Mouse (Mus musculus) heart, adult 2 months (tissue): ENCODE measurements around the gene Slc25a11.

ENCODE experiments used
- CTCF ChIP-seq: fragments of 200-600 bp; IDR thresholded peaks from 2 replicates; pipeline ENCODE4 v1.8.1; 2022; ENCODE audit warnings: antibody characterized with exemption, mild to moderate bottlenecking, moderate library complexity
- POLR2A ChIP-seq: fragments of 200-500 bp; IDR thresholded peaks from 2 replicates; pipeline ENCODE4 v1.6.1; 2011; ENCODE audit warnings: mild to moderate bottlenecking, low read depth, low read length, control low read depth; ENCODE audit not compliant: insufficient read depth

DNA sequence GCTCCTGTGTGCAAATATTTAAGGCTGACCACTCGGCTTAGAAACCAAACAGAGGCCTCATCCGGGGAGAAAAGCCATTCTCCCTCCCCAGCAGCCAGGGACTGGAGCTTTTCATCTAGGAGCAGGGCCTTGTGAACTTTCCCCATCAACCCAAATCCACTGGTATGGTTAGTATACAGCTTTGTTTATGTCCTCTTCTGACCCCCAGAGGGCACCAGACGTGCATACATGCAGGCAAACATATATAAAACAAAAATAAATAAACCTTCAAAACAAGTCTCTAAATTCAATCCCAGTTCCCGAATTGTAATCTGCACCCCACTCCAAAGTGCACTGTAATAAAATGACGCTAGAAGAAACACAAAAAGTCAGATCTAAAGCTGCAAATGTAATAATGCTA is 17.7 kb downstream of the Slc25a11 start:
- TF ChIP-seq CTCF (peak; percentile 72), POLR2A (no peak)
